Mouse (Mus musculus) liver, postnatal 0 days (tissue): Measurements from ENCODE around the gene Sap30bp.

Experiments
- CTCF ChIP-seq: sonication (generic); IDR thresholded peaks from 2 replicates; pipeline ENCODE4 v1.5.1; 2016; ENCODE audit warnings: antibody characterized with exemption, low read depth
- EP300 ChIP-seq: IDR thresholded peaks from 2 replicates; pipeline ENCODE4 v1.6.1; 2016; ENCODE audit warnings: antibody characterized with exemption, low read depth, mild to moderate bottlenecking

DNA sequence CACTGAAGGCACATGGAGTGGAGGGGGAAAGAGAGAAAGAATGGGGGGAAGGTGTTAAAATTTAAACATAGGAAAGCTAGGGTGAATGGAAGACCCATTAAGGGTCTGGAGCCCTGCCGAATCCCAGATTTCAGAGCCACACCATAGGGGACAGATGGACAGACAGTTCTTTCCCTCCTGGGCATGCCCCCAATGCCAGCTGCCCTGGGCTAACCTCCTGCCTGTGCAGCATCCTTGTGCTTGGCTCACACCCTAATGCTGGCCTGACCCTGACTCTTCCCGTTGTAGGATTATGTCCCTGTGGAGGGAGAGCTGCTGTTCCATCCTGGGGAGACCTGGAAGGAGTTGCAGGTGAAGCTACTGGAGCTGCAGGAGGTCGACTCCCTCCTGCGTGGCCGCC is 64.6 kb downstream of the Sap30bp start:
- TF ChIP-seq CTCF (no peak), EP300 (no peak)
